Mouse (Mus musculus): ENCODE data around the gene Hdlbp.
"Not testable (repeated sequence)": the region's sequence is repeated elsewhere in the genome, so short reads cannot be mapped to it uniquely, and the experiment has no call there.

Hdlbp gene

DNA sequence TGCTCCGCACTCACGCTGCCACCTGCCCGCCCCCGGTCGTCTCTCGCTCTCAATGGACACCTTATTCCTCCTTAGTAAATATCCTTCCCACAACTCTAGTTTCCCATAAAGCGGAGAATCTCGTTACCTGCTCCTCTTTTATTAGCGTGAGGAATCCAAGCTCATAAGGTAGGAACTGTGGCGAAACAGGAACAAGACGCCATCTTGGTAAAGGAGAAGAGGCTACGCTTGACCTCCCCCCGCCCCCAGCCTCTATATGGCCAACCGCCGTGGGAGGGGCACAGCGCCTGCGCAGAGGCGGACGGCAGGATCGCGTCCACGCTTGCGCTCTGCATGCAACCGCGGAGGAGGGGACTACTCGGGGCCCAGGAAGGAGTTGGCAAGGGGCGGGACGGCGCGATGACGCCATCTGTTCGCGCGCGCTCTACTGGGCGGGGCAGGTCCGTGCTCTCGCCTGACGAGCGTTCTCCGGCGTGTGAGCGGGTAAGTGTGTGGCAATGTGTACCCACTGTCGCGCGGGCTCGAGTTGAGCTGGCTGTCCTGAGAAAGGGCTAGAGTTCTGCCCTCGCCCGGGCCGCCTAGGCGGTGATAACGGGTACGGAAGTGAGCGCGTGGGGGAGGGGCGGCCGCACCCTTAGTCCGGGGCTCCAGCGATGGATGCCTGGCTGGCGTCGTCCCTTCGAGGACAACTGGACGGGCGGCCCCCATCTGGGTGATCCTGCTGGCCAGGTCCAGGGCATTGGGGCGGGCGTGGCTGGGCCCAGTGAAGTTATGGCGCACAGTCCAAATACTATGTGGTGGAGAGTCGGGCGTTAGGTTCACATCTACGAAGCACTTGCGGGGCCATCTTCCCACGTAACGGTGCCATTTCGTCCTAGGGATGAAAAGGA is at the start of gene Hdlbp:
TSS of gene Hdlbp (minus strand) at position 230 of the 890 bp plus-strand sequence.
- peak; percentile 100 for DNase-seq

DNA sequence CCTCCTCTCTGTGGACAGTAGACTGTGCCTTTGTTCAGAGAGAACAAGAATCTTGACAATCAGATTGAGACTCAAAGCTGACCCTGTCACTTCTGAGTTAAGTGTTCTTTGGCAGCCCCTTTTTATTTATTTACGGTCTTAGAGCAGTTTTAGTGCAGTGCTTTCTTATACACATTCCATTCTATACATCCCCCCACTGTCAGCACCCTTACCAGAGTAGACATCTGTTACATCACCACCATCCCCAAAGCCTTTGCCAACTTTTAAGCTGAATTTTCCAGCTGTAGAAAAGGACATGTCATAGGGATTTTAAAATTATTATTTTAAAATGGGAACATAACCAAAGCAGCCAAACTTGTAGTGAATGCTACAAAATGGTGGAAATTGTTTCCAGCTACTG is 43.7 kb upstream of the Hdlbp start:
- DNase-seq: no peak

DNA sequence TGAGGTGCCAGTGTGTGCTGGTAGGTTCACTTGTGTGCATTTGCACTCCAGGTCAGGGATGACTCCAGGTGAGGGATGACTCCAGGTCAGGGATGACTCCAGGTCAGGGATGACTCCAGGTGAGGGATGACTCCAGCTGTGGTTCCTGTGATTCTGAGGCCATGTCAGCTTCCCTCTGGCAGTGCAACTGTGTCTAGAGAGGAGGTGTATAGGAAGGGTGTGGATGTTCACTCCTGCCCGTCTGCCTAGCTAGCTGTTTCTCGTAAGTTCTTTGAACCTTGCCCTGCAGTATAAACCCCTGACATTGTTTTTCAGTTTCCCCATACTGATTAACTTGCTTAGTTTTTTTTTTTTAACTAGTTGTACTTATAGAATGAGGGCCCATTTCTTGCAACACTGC is 42.9 kb upstream of the Hdlbp start:
- peak; percentile 31 for DNase-seq

DNA sequence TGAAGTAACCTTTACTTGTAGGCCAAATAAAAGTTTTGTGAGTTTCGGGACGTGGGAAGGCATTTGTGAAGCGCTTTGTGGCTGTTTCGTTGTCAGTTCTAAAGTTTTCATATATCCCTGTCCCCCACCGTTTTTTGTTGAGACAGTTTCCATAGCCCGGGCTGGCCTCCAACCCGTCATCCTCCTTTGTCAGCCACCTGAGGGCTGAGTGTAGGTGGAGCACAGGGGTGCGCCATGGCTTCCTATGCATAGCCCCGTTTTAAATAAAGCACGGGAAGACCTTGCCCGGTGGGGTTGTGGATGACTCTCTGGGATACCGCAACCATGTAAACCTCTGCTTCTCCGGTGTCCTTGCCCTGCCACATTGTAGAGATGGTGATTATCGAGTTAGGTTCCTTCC is 34.6 kb upstream of the Hdlbp start:
- no peak for DNase-seq

DNA sequence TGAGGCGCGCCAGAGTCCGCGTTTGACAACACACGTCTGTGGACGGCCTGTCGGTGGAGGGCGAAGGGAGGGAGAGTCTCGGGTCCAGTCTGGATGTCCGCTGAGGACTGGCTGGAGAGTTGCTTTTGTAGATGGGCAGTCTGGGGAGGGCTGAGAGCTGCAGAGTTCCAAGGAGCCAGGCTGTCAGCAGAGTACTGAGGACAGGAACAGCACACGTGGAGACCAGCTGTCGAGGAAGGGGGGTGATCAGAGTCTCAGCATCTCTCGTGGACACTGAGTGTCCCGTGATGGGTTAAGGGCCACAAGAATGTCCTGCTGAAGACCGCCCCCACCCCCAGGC is 33.7 kb upstream of the Hdlbp start:
- DNase-seq: no peak

DNA sequence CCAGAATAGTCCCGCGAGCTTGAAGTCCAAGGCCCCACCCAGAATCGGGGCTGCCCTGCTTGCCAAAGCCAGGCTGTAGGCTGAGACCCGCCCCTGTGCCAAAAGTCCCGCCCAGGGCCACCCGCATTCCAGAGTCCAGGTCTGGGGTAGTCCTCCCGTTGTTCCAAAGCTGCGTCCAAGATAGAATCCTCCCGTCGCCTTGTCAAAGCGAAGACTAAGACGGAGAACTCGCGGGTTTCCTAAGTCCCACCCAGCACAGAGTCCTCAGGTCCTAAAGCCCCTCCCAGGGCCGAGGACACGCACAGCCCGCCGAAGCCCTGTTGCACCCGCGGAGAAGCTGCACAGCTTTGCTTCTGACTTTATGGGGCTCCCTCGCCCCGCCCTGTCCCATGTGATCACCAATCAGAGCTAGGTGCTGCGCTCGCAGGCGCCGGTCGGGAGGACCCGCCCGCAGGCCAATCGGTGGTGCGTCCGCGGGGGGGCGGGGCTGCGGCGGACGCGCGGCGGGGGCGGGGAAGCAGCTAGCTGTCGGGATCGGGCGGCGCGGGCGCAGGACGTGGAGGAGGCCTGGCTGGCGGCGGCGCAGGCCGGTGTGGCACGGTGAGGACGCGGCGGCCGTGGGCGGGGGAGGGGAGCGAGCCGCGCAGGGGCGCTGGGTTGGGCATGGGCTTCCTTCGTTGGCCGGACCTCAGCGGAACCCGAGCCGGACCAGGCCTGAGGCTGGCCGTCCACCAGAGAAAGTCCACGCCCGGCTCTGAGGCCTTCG is 33.2 kb upstream of the Hdlbp start, which contains the start of gene Farp2:
TSS of gene Farp2 (plus strand) at position 495 of the 766 bp plus-strand sequence.
- peak; percentile 99 for DNase-seq

DNA sequence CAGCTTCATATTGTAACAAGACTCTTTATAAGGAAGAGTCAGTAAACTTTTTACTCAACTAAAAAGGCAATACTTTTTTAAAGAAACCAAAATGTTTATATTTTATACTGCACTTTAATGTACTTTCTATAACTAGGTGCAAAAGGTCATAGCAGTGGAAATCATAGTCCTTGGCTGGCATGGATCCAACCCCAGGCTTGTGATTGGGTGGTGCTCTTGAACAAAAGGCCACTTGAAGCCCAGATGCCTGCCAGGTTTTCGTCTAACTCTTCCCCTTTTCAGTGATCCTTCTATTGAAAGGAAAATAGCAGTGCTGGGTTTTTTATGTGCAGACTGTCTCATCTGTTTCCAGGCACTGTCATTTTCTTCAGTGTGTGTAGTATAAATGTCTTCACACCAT is 30.0 kb upstream of the Hdlbp start:
- DNase-seq: not testable (repeated sequence)

DNA sequence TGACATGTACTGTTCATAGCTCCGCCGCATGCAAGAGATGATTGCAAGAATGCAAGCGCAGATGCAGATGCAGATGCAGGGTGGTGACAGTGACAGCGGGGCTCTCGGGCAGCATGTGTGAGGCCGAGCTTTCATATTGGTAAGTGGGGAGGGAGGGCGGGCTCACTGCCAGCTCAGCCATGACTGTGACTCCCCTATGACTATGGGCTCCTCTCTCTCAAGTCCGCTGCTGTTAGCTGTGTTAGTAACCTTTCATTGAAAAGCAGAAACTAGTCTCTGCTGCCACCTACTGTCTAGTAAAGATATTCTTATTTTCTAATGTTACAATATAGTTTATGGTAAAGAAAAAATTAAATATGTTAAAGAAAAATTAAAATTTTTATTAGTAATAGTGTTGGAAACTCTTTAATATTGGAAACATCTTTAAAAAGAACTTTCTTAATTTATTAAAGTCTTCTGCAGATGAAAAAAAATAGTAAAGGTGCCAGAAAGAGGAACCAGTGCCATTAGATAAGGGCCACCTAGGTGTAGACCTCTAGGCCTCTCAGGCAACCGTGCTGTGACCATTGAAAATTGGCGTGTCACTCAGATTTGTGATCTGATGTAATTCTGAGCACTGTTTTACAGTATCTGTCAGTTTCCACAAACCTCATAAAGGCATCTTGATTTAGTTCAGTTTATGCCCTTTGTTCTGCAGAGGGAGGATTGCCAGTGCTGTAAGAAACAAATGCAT is 28.5 kb upstream of the Hdlbp start:
- DNase-seq: peak; percentile 24

DNA sequence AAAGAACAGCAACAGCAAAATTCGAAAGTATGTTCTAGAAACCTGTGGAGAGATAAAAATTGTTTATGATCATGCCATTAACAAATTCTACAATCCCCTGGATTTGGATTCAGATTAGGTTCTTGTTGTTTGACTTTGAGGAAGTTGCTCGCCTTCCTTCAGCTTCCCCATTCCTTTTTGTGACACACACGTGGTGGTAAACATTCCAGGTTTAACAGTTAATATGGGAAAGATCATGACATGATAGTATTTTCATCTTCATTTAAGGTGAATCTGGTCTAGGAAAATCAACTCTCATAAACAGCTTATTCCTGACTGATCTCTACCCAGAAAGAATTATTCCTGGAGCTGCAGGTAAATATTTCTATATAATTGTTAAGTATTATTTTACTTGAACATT is 16.7 kb upstream of the Hdlbp start:
- no peak for DNase-seq

DNA sequence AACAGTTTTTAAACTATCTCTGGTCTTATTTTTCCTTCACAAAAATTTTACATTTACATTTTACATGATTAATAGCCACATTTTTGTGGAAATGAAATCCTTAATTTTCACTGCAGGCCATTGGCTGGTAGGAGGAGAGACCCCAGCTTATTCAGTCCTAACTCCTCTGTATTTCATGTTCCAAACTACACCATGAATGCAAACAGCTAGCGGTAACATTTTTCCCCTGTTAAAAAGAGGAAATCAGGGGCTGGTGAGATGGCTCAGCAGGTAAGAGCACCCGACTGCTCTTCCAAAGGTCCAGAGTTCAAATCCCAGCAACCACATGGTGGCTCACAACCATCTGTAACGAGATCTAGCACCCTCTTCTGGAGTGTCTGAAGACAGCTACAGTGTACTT is 7.7 kb upstream of the Hdlbp start:
- not testable (repeated sequence) for DNase-seq

DNA sequence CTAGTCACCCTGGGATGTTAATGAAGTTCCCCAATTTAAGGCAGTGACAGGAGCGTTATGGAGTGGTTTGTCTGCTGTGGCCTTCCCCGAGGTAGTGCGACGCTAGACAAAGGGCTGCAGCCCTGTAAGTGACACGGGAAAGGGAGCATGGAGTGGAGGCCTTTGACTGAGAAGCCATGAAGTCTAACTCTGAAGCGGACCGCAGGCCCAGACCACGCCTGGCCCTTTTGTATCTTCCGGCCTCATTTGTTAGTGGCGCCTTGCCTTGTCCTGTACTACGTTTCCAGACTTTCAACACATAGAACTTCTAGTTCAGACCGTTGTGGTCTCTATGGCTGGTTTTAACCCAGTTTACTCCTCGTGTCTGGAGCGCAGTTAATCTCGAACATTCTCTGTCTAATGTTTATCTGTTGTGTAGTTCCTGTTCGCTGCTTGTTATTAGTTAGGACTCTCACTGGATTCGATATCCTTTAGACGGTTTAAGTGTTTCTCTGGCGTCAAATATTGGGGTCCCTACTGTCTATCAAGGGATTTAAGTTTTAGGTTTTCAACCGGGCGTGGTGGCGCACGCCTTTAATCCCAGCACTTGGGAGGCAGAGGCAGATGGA is 965 bp upstream of the Hdlbp start:
- DNase-seq: peak; percentile 46

DNA sequence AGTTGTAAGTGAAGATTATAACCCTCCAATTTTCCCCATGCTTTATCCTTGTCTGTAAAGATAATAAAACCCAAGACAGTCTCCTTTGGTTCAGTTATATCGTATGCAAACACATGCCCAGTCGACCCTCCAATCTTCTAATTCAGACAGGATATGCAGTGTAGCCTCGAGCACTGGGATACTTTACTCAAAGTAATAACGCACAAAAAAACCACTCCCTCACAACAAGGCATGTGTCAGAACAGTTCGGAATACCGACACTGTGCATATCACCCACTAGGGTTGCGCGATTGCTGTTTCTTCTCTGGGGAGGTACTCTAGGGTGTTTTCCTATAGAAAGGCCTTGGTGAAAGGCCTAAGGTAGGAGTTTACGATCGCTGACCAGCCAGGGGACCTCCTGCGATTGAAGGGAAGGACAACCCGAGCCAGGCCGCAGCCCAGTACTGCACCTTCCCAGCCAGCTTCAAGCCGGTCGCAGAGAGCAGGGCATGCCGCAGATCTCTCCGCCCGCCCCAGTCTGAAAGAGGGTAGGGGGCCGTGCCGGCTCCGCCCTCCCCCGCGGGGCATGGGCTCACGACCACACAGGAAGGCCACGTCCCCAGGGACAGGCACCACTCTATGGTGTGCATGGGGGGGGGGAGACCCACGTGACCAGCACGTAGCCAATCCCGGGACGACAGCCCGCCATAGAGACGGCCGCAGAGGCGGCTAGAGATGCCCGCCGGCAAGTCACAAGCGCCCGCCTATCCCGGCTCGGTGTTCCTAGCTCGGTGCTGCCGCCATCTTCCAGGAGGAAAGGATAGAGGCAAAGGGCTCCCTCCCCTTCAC is 643 bp downstream of the Hdlbp start:
- DNase-seq: peak; percentile 99

DNA sequence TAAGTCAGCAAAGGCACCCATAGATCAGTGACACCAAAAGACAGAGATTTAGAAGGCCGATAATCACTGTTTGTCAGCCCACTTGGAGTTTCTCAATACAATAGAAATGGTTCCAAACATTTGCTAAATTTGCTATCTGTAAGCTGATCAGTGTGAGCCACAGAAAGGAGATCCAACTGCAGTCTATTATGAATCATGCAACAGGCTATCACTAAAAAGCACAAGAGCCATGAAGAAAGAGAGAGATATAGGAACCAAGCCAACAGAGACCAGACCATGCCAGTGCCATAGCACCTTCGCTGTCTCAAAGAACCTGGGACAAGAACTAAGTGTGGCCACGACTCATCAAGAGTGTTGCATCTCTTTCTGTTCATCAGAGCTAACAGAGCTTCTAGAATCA is 2.9 kb downstream of the Hdlbp start:
- DNase-seq: no peak

DNA sequence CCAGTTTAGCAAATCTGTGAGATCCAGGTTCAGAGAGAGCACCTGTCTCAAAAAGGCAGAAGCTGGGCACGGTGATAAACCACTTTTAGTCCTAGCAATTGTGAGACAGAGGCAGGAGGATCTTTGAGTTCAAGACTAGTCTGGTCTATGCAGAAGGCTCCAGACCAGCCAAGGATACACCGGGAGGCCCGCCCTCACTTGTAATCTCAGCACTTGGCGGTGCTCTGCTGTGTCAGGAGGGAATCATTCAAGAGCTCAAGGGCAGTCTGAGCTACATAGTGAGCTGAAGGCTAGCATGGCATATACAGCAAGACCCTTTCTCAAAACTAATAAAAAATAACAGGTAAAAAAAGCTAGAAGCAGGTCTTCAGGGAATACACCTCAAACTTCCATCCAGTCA is 10.0 kb downstream of the Hdlbp start:
- no peak for DNase-seq

DNA sequence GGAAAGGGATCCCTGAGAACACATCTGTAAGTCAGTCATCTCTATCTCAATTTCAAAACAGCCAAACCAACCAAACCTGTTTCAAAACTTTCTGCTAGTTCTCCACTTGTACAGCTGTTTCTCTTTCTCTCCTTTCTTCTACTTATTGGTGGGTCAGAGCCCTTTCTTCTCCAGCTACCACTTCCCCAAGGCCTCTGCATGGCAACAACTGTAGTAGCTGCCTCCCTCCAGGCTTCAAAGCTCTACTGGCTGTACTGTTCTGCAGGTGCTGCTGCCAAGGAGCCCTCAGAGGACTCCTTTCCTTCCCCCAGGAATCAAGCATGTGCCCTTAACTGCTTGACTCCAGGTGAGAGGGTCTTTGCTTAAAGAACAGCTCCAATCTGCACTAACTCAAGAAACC is 12.9 kb downstream of the Hdlbp start:
- no peak for DNase-seq

DNA sequence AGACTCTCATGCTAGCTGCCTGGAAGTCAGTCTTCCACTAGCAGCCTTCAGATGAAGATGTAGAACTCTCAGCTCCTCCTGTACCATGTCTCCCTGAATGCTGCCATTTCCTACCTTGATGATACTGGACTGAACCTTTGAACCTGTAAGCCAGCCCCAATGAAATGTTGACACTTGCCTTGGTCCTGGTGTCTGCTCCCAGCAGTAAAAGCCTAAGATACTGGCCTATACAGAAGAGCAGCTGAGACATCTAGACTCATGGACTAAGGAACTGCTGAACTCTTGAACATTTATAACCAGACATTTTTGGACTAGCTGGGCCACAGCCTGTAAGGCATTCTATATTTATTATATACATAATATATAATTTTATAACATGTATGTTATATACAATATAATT is 13.5 kb downstream of the Hdlbp start:
- DNase-seq: no peak

DNA sequence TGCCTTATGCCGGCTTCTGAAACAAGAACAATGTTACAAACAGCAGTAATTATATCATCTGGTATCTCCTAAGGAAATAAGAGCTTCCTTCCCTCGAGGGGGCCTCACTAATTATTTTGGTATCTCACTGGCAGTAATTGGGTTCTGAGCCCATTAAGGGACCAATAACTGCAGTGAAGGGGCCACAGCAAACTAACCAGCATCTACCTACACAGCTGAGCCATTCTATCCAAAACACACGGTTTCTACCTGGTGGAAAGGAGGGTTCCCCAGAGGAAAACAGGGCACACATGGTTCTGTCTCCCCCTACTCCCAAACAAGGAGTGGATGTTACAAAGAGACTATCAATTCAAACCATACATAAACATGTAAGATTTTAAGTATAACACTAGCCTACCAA is 19.5 kb downstream of the Hdlbp start:
- DNase-seq: no peak

DNA sequence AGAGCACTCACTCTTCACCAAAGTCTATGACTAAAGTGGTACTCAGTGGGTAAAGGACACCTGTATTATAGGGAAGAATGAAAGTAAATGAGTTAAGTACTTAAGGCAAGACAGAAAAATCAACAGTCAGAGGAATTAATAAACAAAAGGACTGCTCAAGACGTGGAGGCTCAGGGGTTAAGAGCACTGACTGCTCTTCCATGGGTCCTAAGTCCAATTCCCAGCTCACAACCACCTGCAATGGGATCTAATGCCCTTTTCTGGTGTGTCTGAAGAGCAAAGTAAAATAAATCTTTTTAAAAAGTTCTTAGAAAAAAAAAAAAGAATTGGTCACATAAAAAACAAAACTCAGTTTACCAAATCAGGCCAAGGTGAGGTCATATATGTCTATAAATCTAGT is 20.3 kb downstream of the Hdlbp start:
- no peak for DNase-seq

DNA sequence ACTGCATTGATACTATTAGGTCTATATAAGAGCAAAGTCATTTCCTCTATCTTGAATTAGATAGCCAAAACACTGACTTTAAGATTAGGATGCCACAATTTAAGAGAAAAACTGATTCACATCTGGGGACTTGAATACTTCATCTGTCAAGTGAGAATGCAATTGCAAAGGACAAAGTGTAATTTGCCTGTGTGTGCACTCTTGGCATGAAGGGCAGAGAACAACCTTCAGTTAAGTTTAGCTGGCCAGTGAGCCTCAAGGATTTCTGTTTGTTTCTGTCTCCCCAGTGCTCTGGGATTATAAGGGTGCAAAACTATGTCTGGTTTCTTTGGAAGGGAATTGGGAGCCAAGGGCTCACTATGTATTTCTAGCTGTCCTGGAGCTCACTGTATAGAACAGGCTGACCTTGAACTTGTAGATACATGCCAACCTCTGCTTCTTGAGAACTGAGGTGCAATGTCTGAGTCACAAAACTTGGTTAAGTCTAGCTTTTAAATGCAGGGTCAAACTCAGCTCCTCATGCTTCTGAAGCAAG is 24.8 kb downstream of the Hdlbp start:
- no peak for DNase-seq

DNA sequence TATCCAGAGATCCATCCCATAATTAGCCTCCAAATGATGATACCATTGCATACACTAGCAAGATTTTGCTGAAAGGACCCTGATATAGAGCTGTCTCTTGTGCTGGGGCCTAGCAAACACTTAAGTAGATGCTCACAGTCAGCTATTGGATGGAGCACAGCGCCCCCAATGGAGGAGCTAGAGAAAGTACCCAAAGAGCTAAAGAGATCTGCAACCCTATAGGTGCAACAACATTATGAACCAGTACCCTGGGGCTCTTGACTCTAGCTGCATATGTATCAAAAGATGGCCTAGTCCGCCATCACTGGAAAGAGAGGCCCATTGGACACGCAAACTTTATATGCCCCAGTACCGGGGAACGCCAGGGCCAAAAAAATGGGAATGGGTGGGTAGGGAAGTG is 28.5 kb downstream of the Hdlbp start:
- not testable (repeated sequence) for DNase-seq

DNA sequence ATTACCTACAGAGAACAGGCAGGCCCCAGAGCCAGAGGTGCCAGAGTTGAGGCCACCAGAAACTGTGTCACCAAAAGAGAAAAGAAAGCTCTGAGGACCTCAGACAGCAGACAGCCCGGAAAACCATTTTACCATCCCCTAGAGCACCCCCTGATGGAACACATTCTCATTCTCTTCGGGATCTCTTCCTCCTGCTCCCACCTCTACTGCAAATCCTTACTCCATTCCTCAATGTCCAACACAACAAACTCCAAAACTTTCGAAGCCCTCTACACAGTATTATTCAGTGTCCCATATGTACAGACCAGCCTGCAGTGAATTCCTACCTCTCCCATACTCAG is 32.8 kb downstream of the Hdlbp start:
- DNase-seq: no peak

Measured in kidney, postnatal 10 days (tissue).